Mouse (Mus musculus): ENCODE data around the gene Musk.

DNA sequence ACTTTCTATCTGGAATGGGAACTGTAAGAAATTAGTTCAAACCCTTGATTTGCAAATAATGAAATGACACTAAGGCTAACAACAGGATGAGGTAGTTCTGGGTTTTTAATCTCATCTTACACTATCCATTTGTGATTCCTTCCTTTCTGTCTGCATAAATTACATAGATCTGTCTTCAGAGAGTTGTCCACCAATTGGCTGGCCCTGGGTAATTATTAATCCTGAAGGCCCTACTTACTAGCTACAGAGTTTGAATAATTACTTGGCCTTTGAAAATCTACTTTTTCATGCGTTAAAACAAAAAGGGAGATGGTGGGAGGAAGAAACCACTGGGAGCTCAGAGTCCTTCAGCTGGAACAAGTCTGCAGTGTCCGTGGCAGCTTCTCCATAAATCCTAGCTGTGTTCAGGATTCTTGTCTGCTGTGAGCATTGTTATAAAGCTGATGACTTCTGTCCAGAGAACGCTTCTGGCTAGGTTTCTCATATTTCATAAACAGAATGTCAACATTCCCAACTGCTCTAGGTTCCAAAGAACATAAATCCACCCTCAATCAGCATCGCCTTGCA is 29.3 kb downstream of the Musk start:
- no peak for TF ChIP-seq CTCF (IDR thresholded peaks at IDR 0.05; ENCODE audit: low read depth)
- TF ChIP-seq EP300 (IDR thresholded peaks at IDR 0.05; ENCODE audit: low read depth) = no peak
